Mouse (Mus musculus) liver, embryonic 15.5 days (tissue): ENCODE measurements around the gene Hnf4a. TPM values are rescaled to one million over a fixed set of nuclear protein-coding genes. Genes with fewer than 3 reads are reported as not detected.

Experiments
- ATAC-seq: fragments of 200-750 bp; cut with Nextera tagmentation; 2 replicates; pipeline ENCODE4 v1.8.0; 2017; ENCODE audit warnings: moderate number of reproducible peaks, mild to moderate bottlenecking, moderate library complexity; ENCODE audit not compliant: insufficient read depth
- H3K27ac ChIP-seq: fragments of 300-500 bp; sonication (generic); replicated peaks from 2 replicates; pipeline ENCODE4 v1.5.1; 2015; ENCODE audit warnings: mild to moderate bottlenecking, inconsistent platforms
- H3K27me3 ChIP-seq: fragments of 300-500 bp; sonication (generic); 2 replicates; pipeline ENCODE4 v1.6.1; 2015; ENCODE audit warnings: mild to moderate bottlenecking, inconsistent platforms
- H3K36me3 ChIP-seq: fragments of 300-500 bp; sonication (generic); replicated peaks from 2 replicates; pipeline ENCODE4 v1.6.1; 2015; ENCODE audit warnings: moderate library complexity, mild to moderate bottlenecking, inconsistent platforms
- H3K4me1 ChIP-seq: fragments of 300-500 bp; sonication (generic); replicated peaks from 2 replicates; pipeline ENCODE4 v1.6.1; 2015; ENCODE audit warnings: inconsistent platforms
- H3K4me2 ChIP-seq: fragments of 300-500 bp; sonication (generic); 2 replicates; pipeline ENCODE4 v1.6.1; 2015; ENCODE audit warnings: moderate library complexity, mild to moderate bottlenecking, inconsistent platforms
- H3K4me3 ChIP-seq: fragments of 300-500 bp; sonication (generic); replicated peaks from 2 replicates; pipeline ENCODE4 v1.5.1; 2015; ENCODE audit warnings: mild to moderate bottlenecking, inconsistent platforms
- H3K9ac ChIP-seq: fragments of 300-500 bp; sonication (generic); 2 replicates; pipeline ENCODE4 v1.6.1; 2015; ENCODE audit warnings: moderate library complexity, mild to moderate bottlenecking, inconsistent platforms
- H3K9me3 ChIP-seq: fragments of 300-500 bp; sonication (generic); replicated peaks from 2 replicates; pipeline ENCODE4 v1.6.1; 2016; ENCODE audit warnings: inconsistent platforms
- WGBS: fragments of 180-500 bp; shearing (Covaris S2); methylation state at CpG from one replicate; pipeline ENCODE4 v1.1.7; 2015; ENCODE audit warnings: mixed read lengths; ENCODE audit not compliant: insufficient replicate concordance; 5-methylcytosine and 5-hydroxymethylcytosine counted together
- polyA plus RNA-seq: library from polyadenylated mRNA; unstranded; fragments of >200 nt; fragmentation: Nextera tagmentation; extraction: Ambion mirVana; gene quantifications from 2 replicates; pipeline ENCODE4 v1.2.1, GENCODE M21; 2015

Gene Hnf4a
- polyA plus RNA-seq, 1 experiment from 2014 or later, result 17.0 TPM

DNA sequence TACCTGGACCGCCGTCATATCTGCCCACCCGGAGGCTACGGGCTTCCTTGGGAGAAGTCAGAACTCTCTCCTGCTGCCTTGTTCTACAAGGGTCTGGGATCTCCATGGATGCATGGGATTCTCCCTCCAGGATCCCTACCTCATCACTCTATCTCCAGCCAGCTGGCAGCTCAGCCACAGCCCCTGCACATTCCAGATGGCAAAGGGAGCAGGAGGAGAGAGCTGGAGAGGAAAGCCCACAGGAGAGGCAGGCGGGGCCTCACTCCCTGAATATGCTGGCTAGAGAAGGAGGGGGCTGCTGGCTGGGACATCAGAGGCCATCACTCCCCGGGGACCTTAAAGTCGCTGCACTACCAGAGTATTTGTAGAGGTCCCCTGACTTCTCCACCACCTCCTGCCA lies 15.3 kb upstream of the Hnf4a start:
- H3K9me3 ChIP-seq, result no peaks in the 10 kb centered on the region
- H3K4me3 ChIP-seq, result no peak overlapping the region
- H3K4me2 ChIP-seq, result no peak overlapping the region
- H3K36me3 ChIP-seq, result no peaks in the 10 kb centered on the region
- no peak overlapping the region for H3K27ac ChIP-seq
- 52% methylated on average over 7 of the region's 7 CpGs for WGBS
- no peaks in the 10 kb centered on the region for H3K27me3 ChIP-seq
- H3K9ac ChIP-seq, result no peak overlapping the region
- no peaks in the 10 kb centered on the region for H3K4me1 ChIP-seq
- no peak for ATAC-seq

DNA sequence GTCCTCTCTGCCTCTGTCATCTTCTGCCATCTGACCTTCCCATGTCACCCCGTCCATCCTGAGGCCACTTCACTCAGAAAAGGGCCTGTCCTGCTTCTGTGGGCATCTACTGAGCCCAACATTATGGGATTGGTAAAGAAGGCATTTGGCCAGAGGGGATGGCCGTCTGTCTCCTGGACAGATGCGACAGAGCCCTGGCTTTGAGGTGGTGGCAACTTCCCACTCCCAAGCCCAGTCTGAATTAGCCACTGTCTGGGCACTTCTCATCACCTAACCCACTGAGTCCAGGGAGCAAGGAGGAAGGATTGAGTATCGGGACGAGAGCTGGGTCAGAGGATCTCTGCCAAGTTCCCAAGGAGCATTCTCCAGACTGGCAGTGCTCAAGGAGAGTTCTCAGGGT lies 14.6 kb upstream of the Hnf4a start, which contains the start of gene R3hdml:
R3hdml (plus strand) TSS at position 301 of the 400 bp plus-strand sequence.
- no peaks in the 10 kb centered on the region for H3K36me3 ChIP-seq
- 60% methylated on average over 5 of the region's 5 CpGs for WGBS
- no peaks in the 10 kb centered on the region for H3K9me3 ChIP-seq
- no peak within 1 kb of the TSS for H3K9ac ChIP-seq
- no peak within 1 kb of the TSS for H3K27ac ChIP-seq
- H3K27me3 ChIP-seq, result no peaks in the 10 kb centered on the region
- H3K4me1 ChIP-seq, result no peaks in the 10 kb centered on the region
- ATAC-seq, result no peak
- H3K4me2 ChIP-seq, result no peak within 1 kb of the TSS
- H3K4me3 ChIP-seq, result no peak within 1 kb of the TSS

DNA sequence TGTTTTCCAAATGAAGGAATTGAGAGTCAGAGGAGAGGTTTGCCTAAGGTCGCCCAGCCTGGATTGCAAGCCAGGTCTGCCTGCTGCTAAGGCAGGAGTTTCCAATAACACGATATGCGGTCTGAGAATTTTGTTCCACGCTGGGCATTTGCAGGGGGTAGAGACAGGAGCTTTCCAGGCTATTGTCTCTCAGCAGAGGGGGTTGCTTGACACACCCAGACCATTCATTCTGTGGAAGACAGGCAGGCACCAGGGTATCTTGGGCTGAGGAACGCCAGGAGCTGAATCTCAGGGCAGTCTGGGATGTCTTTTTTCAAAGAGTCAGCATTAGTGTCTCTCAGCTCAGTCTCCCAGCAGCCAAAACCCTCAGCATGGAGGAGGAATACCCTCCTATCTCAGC lies 13.6 kb upstream of the Hnf4a start:
- no peaks in the 10 kb centered on the region for H3K36me3 ChIP-seq
- no peak overlapping the region for H3K4me3 ChIP-seq
- H3K4me1 ChIP-seq, result no peaks in the 10 kb centered on the region
- no peaks in the 10 kb centered on the region for H3K9me3 ChIP-seq
- no peak overlapping the region for H3K4me2 ChIP-seq
- no peak for ATAC-seq
- no peak overlapping the region for H3K27ac ChIP-seq
- H3K27me3 ChIP-seq, result no peaks in the 10 kb centered on the region
- 32% methylated on average over 5 of the region's 5 CpGs for WGBS
- H3K9ac ChIP-seq, result no peak overlapping the region

DNA sequence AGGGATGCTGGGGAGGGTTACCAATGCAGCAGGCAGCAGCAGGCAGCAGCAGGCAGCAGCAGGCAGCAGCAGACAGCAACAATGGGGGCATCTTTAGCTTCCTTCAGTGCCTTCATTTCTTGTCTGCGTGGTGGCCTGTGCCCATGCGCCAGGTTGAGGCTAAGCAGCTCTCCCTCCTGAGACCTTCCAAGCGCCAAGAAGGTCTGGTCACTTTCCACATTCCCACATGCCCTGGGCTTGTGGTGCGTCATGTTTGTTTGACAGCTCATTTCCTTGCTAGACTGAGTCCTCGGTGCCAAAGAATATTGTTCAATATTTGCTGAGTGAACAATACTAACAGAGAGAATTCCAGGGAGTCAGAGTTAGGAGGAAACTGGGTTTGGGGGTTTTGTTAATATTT lies 12.6 kb upstream of the Hnf4a start:
- Histone ChIP-seq H3K27me3 (no peaks in the 10 kb centered on the region), H3K9ac (no peak overlapping the region), H3K4me3 (no peak overlapping the region), H3K9me3 (no peaks in the 10 kb centered on the region), H3K36me3 (no peaks in the 10 kb centered on the region), H3K4me2 (no peak overlapping the region), H3K27ac (no peak overlapping the region), H3K4me1 (no peaks in the 10 kb centered on the region)
- 38% methylated on average over 5 of the region's 5 CpGs for WGBS
- ATAC-seq, result no peak

DNA sequence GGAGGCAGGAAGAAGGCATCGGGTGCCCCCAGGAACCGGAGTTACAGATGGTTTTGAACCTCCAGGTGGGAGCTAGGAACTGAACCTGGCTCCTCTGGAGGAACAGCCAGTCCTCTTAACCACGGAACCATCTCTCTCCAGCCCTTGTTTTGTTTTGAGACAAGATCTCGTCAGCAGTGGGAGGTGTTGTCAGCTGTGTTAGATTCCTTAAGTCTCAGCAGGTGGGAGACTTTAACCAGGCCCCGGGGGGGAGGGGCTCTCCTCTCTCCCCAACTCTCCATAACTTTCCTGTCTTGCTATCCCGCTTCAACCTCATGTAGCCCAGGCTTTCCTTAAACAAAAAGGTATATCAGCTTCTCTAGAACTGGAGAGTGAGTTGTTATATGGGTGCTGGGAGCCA lies 12.2 kb upstream of the Hnf4a start:
- Histone ChIP-seq H3K36me3 (no peaks in the 10 kb centered on the region), H3K4me1 (no peaks in the 10 kb centered on the region), H3K27ac (no peak overlapping the region), H3K9ac (no peak overlapping the region), H3K9me3 (no peaks in the 10 kb centered on the region), H3K4me2 (no peak overlapping the region), H3K27me3 (no peaks in the 10 kb centered on the region), H3K4me3 (no peak overlapping the region)
- ATAC-seq, result no peak
- 34% methylated on average over 6 of the region's 6 CpGs for WGBS

DNA sequence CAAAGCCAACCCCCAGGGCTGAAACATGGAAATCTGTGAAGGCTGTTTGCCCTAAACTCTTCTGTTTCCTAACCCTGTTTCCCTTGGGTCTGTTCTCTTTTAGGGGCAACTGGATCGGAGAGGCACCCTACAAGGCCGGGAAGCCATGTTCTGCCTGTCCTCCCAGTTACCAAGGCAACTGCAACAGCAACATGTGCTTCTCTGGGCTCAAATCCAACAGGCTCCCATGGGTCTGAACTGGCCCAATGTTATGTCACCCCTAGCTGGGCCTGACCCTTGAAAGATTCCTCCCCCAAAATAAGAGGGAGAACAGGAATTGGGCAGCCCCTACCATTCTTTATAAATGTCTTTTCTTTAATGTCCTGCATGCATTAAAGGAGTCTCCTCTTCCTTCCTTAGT lies 4.4 kb upstream of the Hnf4a start:
- H3K36me3 ChIP-seq, result no peaks in the 10 kb centered on the region
- no peak overlapping the region for H3K4me2 ChIP-seq
- no peak overlapping the region for H3K9ac ChIP-seq
- no peak overlapping the region for H3K4me3 ChIP-seq
- ATAC-seq, result no peak
- H3K27me3 ChIP-seq, result no peaks in the 10 kb centered on the region
- no peaks in the 10 kb centered on the region for H3K9me3 ChIP-seq
- no peak overlapping the region for H3K27ac ChIP-seq
- WGBS, result 60% methylated on average over 2 of the region's 2 CpGs
- no peaks in the 10 kb centered on the region for H3K4me1 ChIP-seq

DNA sequence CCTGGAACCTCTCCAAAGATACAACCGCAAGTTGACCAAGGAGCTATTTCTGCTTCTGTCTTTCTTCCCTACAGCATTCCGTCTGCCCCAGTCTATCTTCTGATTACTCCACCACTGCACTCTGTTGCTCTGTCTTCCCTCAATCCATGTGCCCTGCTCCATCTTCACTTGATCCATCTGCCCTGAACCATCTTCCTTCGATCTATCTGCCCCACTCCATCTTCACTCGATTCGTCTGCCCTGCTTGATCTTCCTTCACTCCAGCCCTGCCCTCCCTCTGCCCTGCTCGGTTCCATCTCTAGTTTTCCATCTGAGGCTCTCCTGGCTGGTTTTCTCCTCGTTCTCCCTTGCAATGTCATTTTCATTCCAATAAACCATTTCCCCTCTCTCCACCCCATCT lies 3.4 kb upstream of the Hnf4a start:
- H3K4me1 ChIP-seq, result no peaks in the 10 kb centered on the region
- no peak overlapping the region for H3K4me3 ChIP-seq
- WGBS, result 52% methylated on average over 7 of the region's 7 CpGs
- H3K27me3 ChIP-seq, result no peaks in the 10 kb centered on the region
- no peak overlapping the region for H3K9ac ChIP-seq
- no peak overlapping the region for H3K27ac ChIP-seq
- no peaks in the 10 kb centered on the region for H3K36me3 ChIP-seq
- no peak overlapping the region for H3K4me2 ChIP-seq
- ATAC-seq, result no peak
- H3K9me3 ChIP-seq, result no peaks in the 10 kb centered on the region

DNA sequence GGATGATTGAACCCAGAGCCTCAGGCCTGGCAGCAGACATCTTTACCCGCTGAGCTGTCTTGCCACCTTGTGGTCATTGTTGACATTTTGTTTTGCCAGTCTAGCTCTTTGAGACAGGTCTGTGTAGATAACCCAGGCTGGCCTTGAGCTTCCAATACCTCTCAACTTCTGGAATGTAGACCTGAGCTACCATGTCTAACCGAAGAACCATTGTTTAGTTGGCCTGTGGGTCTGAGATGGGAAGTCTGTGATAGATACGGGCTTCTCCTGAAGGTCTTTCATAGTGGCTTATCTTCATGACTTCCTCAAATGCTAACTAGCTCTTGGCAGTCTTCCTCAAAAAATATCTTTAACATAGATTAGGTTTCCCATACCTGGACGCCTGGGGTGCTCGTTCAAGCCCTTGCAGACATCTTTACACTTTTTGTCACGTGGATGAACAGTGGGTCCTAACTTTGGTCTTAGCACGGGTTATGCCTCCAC lies 19.2 kb downstream of the Hnf4a start:
- whole genome bisulfite sequencing, result 37% methylated on average over 7 of the region's 7 CpGs
- ATAC-seq, result no peak

DNA sequence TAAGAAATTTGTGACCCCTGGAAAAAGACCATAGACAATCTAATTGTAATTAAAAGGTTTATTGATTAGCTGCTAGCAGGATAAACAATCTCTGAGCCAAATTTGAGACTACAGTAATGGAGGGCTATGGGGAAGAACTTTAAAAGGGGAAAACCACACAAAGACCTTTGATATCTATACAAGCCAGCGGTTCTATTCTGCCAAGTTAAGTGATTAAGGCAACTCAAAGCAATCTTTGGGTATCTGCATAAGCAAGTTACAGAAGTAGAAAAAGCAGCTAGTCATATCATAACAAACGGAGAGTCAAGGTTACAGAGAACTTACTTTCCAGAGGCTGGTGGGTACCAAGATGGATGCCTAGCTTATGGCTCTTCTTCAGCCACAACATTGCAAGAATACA lies 20.9 kb downstream of the Hnf4a start:
- 32% methylated on average over 2 of the region's 2 CpGs for WGBS
- no peak overlapping the region for H3K4me3 ChIP-seq
- H3K9ac ChIP-seq, result no peak overlapping the region
- H3K36me3 ChIP-seq, result no peaks in the 10 kb centered on the region
- no peak overlapping the region for H3K27ac ChIP-seq
- ATAC-seq, result no peak
- H3K4me1 ChIP-seq, result 0 out of 2 replicates have a peak, but pooled peaks cover 4% of the 10 kb centered on the region
- H3K9me3 ChIP-seq, result no peaks in the 10 kb centered on the region
- H3K27me3 ChIP-seq, result 0 out of 2 replicates have a peak, but pooled peaks cover 4% of the 10 kb centered on the region
- H3K4me2 ChIP-seq, result no peak overlapping the region

More for the DNA sequence above, 19.2 kb downstream of the Hnf4a start:
- Histone ChIP-seq H3K36me3 (no peaks in the 10 kb centered on the region), H3K4me2 (no peak overlapping the region), H3K9ac (no peak overlapping the region), H3K9me3 (no peaks in the 10 kb centered on the region), H3K27ac (no peak overlapping the region), H3K27me3 (0 out of 2 replicates have a peak, but pooled peaks cover 2% of the 10 kb centered on the region), H3K4me3 (no peak overlapping the region), H3K4me1 (no peaks in the 10 kb centered on the region)

DNA sequence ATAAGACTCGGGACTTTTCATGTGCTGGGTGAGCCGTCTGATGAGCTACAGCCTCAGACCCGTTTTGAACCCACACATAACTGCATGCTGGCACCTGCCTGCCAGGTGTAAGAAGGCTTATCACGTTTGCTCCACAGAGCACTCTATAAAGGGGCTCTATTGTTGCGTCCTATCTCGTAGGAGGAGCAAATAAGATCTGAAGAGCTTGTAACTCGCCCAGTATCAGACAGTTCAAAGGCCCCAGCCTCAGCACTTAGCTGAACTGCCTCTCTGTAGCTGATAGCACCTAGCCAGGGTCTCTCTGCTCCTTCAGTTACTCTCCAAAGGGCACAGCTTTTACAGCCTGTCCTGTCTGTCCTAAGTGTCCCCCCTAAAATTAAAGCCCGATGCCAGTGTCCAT lies 23.8 kb downstream of the Hnf4a start:
- WGBS, result 30% methylated on average over 8 of the region's 8 CpGs
- ATAC-seq, result no peak
- 0 out of 2 replicates have a peak, but pooled peaks cover 4% of the 10 kb centered on the region for H3K27me3 ChIP-seq

DNA sequence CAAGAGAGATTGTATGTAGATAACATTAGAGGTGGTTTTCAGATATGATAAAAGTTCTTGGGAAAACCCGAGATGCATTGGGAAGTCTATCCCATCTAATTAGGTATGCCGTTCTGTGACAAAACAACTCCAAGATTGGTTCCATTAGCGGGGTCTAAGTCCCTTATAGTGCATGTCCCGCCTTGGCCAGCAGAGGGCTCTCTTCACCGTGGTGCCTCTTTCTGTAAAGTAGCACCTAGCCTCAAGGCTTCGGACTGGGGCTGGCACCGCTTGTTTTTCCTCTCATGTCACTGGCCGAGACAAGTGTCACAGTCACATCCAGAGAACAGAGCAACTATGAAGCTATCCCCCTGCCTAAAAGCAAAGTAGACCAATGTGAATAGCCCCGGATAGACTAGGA lies 25.3 kb downstream of the Hnf4a start:
- H3K4me2 ChIP-seq, result no peak overlapping the region
- ATAC-seq, result no peak
- no peaks in the 10 kb centered on the region for H3K9me3 ChIP-seq
- H3K27me3 ChIP-seq, result 0 out of 2 replicates have a peak, but pooled peaks cover 4% of the 10 kb centered on the region
- no peak overlapping the region for H3K4me3 ChIP-seq
- no peak overlapping the region for H3K9ac ChIP-seq
- H3K36me3 ChIP-seq, result no peaks in the 10 kb centered on the region
- no peak overlapping the region for H3K27ac ChIP-seq
- WGBS, result 10% methylated on average over 9 of the region's 9 CpGs
- peaks cover 12% of the 10 kb centered on the region; the same call in 1 of the 2 replicates for H3K4me1 ChIP-seq

More for the DNA sequence above, 23.8 kb downstream of the Hnf4a start:
- Histone ChIP-seq H3K36me3 (no peaks in the 10 kb centered on the region), H3K4me2 (no peak overlapping the region), H3K4me3 (no peak overlapping the region), H3K4me1 (peaks cover 9% of the 10 kb centered on the region; the same call in 1 of the 2 replicates), H3K9ac (no peak overlapping the region), H3K9me3 (no peaks in the 10 kb centered on the region), H3K27ac (no peak overlapping the region)

DNA sequence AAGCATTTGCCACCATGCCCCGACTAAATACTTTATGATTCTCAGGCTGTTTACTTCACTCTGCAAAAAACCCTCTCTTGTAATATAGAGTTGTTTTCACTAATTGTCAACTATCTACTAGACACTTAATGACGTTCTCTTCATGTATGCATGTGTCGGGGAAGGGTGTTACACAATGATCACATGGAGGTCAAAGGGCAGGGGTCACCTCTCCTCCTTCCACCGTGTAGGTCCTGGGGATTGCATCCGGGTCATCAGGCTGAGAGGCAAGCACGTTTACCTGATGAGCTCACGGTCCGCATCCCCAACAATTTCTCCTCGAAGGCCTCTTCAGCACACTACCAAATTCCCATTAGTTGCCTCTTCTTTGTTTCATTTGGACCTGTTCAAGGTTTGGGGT lies 26.6 kb downstream of the Hnf4a start:
- Histone ChIP-seq H3K27me3 (0 out of 2 replicates have a peak, but pooled peaks cover 4% of the 10 kb centered on the region), H3K4me2 (no peak overlapping the region), H3K9ac (no peak overlapping the region), H3K27ac (no peak overlapping the region), H3K9me3 (no peaks in the 10 kb centered on the region), H3K4me1 (peaks cover 20% of the 10 kb centered on the region; the same call in 1 of the 2 replicates), H3K36me3 (no peaks in the 10 kb centered on the region), H3K4me3 (no peak overlapping the region)
- no peak for ATAC-seq
- WGBS, result 60% methylated on average over 9 of the region's 9 CpGs
